Mouse (Mus musculus) cerebellum, adult 8-10 months (tissue): ENCODE results near the gene Capza3.

Experiments used
- DNase-seq: peaks from one replicate; pipeline ENCODE4 v3.0.0; 2022

Capza3 gene

GRCm38 (mm10) chr6:140040952-140041351 lies at the start of gene Capza3:
TSS of gene Capza3 (plus strand) at chr6:140041252.
- no peak for DNase-seq

- DNase-seq: no peak
Measured at GRCm38 (mm10) chr6:140005181-140005580, 35.9 kb upstream of the Capza3 start.

- DNase-seq: no peak
Measured at GRCm38 (mm10) chr6:140024404-140024803, 16.6 kb upstream of the Capza3 start.

GRCm38 (mm10) chr6:140041357-140041756 lies 305 bp downstream of the Capza3 start, which contains the start of gene Plcz1:
TSS of gene Plcz1 (minus strand) at chr6:140041457.
- DNase-seq: no peak

GRCm38 (mm10) chr6:140051476-140051875 lies 10.4 kb downstream of the Capza3 start:
- no peak for DNase-seq

GRCm38 (mm10) chr6:140054271-140054928 lies 13.3 kb downstream of the Capza3 start:
- no peak for DNase-seq

GRCm38 (mm10) chr6:140069177-140069576 lies 28.1 kb downstream of the Capza3 start:
- DNase-seq: no peak

GRCm38 (mm10) chr6:140080933-140081332 lies 39.9 kb downstream of the Capza3 start:
- DNase-seq: no peak

- DNase-seq: no peak
Measured at GRCm38 (mm10) chr6:140081739-140082138, 40.7 kb downstream of the Capza3 start.

GRCm38 (mm10) chr6:140089855-140090254 lies 48.8 kb downstream of the Capza3 start:
- no peak for DNase-seq
